Mouse (Mus musculus) heart, postnatal 0 days (tissue): ENCODE results near the gene Lmbr1.

Experiments used
- CTCF ChIP-seq: IDR thresholded peaks from 2 replicates; pipeline ENCODE4 v1.5.1; 2016; ENCODE audit warnings: antibody characterized with exemption, control low read depth, low read depth
- EP300 ChIP-seq: IDR thresholded peaks from 2 replicates; pipeline ENCODE4 v1.6.1; 2016; ENCODE audit warnings: antibody characterized with exemption, low read depth

DNA sequence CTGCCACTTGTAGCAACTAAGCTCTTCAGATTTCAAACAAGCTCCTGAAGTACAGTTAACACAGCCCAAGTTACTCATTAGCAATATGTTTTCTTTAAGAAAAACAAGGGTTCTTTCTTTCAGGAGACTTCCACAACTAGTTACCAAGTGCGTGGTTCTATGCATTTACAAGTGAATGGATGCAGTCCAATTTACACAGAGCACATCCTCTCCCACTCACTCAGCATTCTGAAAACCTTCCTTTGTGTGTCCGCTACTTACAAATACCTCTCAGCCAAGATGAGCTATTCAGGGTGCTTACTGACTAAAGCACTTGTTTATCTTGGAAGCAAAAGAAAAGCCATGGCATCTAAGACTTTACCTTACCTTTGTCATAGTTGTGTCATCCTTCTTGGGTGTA is 124.3 kb downstream of the Lmbr1 start:
- TF ChIP-seq EP300 (no peak), CTCF (no peak)
